Mouse (Mus musculus): ENCODE data around the gene Ubtd2.
"Not testable (repeated sequence)": the region's sequence is repeated elsewhere in the genome, so short reads cannot be mapped to it uniquely, and the experiment has no call there.

Gene Ubtd2

DNA sequence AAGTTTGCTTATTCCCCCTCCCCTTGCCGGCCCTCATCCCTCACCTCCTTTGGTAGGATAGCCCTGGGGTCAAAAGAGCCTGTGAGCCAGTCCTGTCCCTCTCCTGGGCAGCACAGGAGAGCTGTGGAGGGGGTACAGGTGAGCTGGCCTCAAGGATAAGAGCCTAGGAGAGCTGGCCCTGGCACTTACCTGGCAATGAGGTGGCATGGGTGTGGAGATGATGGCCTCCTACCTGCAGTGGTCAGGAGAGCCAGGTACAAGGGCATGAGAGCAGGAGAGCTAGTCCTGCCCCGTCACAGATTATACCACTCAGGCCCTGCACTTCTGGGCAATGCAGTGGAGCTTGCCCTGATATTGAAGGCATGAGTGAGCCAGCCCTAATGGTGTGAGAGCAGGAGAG is 9.1 kb downstream of the Ubtd2 start:
- DNase-seq (ENCODE audit: low spot score in 2 of 2) = no peak

- no peak for DNase-seq (ENCODE audit: low spot score in 2 of 2)
Observed at GRCm38 (mm10) chr11:32471925-32472324, 16.8 kb downstream of the Ubtd2 start.

GRCm38 (mm10) chr11:32474725-32475124 is 19.6 kb downstream of the Ubtd2 start:
- no peak for DNase-seq (ENCODE audit: low spot score in 2 of 2)

DNA sequence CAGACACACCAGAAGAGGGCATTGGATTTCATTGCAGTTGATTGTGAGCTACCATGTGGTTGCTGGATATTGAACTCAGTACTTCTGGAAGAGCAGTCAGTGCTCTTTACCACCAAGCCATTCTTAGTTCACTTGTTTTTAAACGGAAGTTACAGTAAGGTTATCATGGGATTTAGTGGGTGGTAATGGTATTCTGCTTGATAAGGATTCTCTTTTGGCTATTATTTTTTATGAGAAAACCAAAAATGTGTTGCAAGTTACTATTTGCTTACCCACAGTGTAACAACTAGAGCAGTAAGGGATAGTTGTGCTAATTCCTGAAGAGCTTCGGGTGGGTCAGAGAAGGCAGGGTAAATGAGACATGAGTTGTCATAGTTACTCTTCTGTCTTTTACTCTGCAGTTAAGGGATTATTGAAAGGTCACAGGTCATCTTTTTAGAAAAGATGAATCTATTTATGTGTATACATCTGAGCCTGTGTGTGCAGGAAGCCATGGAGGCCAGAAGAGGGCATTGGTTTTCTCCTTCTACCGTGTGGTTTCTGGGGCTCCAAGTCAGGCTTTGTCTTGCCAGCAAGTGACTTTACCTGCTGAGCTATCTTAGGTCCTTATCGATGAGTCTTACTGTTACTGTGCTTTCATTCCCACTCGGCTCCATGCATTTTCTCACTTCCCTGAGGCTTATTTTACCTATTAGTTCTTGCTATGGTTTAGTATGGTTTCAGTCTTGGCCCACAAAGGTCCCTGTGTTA is 20.5 kb downstream of the Ubtd2 start:
- no peak for DNase-seq (ENCODE audit: low spot score in 2 of 2)

DNA sequence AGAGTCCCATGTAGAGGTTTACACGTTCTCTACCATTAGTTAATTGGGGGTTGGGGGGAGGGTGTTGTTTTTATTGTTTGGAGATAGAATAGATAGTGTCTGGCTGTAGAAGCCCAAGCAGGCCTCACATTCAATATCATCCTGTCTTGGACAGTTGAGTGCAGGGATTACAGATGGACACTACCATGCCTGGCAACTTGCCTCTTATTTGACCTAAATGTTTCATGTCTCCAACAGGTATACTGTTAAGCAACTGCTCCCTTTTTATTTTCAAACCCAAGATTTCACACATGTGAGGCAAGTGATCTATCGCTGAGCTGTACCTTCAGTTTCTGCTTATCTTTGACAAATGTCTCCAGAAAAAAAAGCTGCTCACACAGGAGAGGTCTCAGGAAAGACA is 26.4 kb downstream of the Ubtd2 start:
- DNase-seq (ENCODE audit: low spot score in 2 of 2) = no peak

- DNase-seq (ENCODE audit: low spot score in 2 of 2) = no peak
Observed at GRCm38 (mm10) chr11:32485290-32485689, 30.1 kb downstream of the Ubtd2 start.

DNA sequence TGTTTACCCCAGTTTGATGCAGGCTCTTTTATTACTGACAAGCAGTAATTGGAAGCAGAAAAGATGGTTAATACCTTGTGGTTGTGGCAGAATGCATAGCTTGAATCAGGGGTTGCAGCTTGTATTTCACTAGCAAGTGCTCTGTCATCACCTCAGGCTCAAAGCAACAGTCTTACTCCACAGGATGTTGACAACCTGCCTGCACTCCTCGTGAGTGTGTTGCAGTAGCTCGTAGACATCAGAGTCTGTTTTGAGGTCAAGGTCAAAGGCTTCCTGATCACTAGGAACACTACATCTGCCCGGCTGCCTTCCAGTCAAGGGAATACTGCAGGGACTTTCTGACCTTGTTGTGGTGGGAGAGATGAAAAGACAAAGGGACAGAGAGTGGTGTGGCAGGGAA is 31.5 kb downstream of the Ubtd2 start:
- no peak for DNase-seq (ENCODE audit: low spot score in 2 of 2)

- no peak for DNase-seq (ENCODE audit: low spot score in 2 of 2)
Observed at GRCm38 (mm10) chr11:32487501-32487900, 32.3 kb downstream of the Ubtd2 start.

DNA sequence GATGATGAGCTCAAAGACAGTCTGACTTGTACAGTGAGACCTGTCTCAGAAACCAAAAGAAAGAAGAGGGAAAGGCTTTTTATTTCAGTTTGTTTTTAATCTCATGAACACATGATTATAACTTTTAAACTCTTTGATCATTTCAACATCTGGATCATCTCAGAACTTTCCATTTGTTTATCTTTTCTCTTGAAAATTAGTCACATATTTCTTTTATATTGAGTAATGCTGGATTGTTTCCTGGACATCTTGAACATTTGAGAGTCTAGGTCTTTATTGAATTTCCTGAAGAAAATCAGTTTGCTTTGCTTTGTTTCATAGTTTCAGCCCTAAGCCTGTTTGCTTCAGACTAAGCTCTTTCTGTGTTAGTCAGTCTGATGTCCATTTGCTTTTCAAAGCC is 33.2 kb downstream of the Ubtd2 start:
- DNase-seq (ENCODE audit: low spot score in 2 of 2) = no peak

GRCm38 (mm10) chr11:32488808-32489670 is 33.9 kb downstream of the Ubtd2 start:
- DNase-seq (ENCODE audit: low spot score in 2 of 2) = peak in 1 of 2 experiments; percentile 19

- no peak for DNase-seq (ENCODE audit: low spot score in 2 of 2)
Observed at GRCm38 (mm10) chr11:32491079-32491478, 35.9 kb downstream of the Ubtd2 start.

GRCm38 (mm10) chr11:32493312-32493711 is 38.1 kb downstream of the Ubtd2 start:
- no peak for DNase-seq (ENCODE audit: low spot score in 2 of 2)

GRCm38 (mm10) chr11:32495283-32495682 is 40.1 kb downstream of the Ubtd2 start:
- no peak for DNase-seq (ENCODE audit: low spot score in 2 of 2)

DNA sequence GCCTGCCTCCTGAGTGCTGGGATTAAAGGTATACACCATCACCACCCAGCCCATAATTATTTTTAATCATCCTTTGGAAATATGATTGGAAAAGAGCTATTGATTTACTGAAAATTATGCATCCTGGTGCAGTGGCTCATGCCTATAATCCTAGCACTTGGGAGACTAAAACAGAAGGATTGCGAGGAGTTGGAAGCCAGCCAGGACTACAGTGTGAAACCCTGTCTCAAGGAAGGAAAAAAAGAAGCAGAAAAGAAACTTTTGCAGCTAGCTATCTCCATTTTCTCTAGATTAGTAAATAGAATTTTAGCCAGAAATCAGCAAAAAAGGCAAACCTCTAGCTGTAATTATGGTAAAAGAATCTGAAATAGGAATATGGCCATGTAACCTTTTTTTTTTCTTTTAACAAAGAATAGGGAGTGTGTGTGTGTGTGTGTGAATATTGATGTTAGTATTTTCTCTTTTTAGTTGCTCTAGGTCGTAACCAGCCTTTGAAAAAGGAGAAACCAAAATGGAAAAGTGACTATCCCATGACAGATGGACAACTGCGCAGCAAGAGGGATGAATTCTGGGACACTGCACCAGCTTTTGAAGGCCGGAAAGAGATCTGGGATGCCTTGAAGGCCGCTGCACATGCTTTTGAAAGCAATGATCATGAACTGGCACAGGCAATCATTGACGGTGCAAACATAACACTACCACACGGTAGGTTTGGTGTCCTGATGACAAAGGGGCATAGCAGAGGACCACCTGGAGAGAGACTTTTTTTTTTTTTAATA is 43.8 kb downstream of the Ubtd2 start:
- DNase-seq (ENCODE audit: low spot score in 2 of 2) = no peak

GRCm38 (mm10) chr11:32499931-32500330 is 44.8 kb downstream of the Ubtd2 start:
- peak in 1 of 2 experiments; percentile 28 for DNase-seq (ENCODE audit: low spot score in 2 of 2)

DNA sequence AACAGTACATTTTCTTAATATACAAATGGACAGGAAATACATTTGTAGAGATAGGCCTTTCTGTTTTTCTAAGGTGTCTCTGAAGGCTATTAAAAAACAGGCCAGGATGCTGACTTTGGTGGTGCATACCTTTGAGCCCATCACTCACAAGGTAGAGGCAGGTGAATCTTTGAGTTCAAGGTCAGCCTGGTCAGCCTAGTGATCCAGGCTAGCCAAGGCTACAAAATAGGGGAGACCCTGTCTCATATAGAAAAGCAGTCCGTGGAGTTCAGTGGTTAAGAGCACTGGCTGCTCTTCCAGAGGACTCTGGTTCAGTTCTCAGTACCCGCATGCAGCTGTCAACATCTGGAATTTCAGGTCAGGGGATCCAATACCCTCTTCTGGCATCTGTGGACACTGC is 48.5 kb downstream of the Ubtd2 start:
- no peak for DNase-seq (ENCODE audit: low spot score in 2 of 2)

- DNase-seq (ENCODE audit: low spot score in 2 of 2) = no peak
Observed at GRCm38 (mm10) chr11:32505091-32505739, 50.0 kb downstream of the Ubtd2 start.

DNA sequence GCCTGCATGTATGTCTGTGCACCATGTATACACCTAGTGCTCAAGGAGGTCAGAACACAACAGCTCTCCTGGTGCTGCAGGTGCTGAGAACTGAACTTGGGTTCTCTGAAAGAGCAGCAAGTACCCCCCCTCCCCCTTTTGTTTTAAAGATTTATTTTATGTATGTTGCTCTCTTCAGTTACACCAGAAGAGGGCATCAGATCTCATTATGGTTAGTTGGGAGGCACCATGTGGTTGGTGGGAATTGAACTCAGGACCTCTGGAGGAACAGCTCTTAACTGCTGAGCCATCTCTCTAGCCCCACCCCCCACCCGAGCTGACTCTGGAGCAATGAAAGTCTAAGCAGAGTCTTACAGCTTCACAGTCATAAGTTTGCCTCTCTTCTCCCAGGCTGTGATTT is 55.8 kb downstream of the Ubtd2 start:
- no peak for DNase-seq (ENCODE audit: low spot score in 2 of 2)

GRCm38 (mm10) chr11:32514853-32515252 is 59.7 kb downstream of the Ubtd2 start:
- not testable (repeated sequence) for DNase-seq (ENCODE audit: low spot score in 2 of 2)

DNA sequence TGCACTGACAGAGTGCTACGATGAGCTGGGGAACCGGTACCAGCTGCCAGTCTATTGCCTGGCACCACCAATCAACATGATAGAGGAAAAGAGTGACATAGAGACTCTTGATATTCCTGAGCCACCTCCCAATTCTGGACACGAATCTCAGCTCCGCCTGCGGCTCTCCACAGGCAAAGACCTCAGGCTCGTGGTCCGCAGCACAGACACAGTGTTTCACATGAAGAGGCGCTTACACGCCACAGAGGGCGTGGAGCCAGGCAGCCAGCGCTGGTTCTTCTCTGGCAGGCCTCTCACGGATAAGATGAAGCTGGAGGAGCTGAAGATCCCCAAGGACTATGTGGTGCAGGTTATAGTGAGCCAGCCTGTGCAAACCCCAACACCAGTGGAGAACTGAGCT is 60.9 kb downstream of the Ubtd2 start:
- no peak for DNase-seq (ENCODE audit: low spot score in 2 of 2)

DNA sequence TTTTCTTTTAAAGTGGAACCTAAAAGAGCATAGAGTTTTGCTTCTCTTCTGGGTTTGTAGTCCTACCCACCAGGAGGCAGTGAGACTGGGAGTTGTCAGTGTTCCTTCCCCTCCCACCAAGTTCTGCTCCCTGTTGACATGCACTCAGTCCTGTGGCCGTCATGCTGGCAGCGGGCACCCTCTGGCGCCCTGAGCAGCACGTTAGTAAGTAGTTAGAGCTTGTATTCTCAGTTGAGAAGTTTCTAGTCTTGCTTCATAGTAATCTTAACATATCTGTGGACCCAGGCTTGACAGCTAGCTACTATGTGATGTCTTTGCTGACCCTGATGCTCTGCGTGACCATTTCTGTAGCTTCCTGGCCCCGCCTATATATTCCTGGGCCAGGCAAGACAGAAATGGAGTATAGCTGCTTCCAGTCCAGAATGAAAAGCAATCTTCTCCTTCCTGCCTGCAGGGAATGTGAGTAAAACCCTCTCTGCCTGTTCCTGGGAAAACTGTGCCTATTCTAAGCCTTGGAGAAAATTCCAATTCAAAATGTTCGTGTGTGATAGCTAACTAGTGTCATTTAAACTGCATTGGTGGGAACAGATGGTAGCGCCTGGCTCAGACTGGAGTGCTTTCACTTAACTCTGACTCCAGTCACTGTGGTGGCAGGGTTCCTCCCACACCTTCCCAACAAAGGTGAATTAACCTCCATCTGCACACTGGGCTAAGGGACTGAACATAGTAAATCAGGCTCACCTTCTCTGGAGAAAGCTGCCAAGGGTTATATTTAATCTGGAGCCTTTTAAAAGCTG is 61.9 kb downstream of the Ubtd2 start:
- DNase-seq (ENCODE audit: low spot score in 2 of 2) = no peak

All from spleen, postnatal 10 days (tissue).